Mouse (Mus musculus) CD4-positive, CD25-positive, alpha-beta regulatory T cell, adult 4 months (primary cell): Measurements from ENCODE around the gene Wrap73. TPM values are rescaled to one million over a fixed set of nuclear protein-coding genes. Genes with fewer than 3 reads are reported as not detected.

Experiments used
- ATAC-seq: one replicate; pipeline ENCODE4 v1.8.0; 2017
- polyA plus RNA-seq, 2 experiments: library from polyadenylated mRNA; unstranded; fragments of 100-300 nt; shearing (Covaris generic); gene quantifications; one replicate each; pipeline ENCODE4 v1.2.1; 2017

Gene Wrap73
- polyA plus RNA-seq, 2 experiments from 2014 or later = 27.0 to 28.9 TPM

- no peak for ATAC-seq
These were observed 42.8 kb downstream of the Wrap73 start for GRCm38 (mm10) chr4:154185001-154185400.

DNA sequence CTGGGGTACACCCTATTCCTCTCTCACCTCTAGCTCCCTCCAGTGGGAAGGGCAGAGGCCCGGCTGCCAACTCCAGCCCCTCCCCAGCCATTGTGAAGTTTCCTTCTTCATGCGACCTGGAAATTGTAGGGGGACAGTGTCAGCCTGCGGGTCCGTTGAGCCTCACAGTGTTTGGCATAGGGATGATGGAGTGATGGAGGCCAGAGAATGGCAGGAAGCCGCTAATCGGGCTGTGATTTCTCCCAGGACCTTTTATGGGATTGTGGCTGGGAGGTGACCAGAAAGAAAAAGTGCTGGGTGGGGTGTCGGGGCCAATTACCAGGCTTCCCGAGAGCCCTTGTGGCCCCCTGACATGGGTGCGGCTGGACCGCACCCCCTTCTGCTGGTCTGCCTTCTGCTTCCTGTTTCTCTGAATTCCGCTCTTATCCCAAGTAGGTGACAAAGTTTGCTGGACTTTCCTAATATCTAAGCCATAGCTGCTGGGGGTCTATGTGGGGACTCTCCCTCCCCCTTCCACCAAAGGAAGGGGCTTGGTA lies 43.9 kb downstream of the Wrap73 start:
- ATAC-seq = no peak

DNA sequence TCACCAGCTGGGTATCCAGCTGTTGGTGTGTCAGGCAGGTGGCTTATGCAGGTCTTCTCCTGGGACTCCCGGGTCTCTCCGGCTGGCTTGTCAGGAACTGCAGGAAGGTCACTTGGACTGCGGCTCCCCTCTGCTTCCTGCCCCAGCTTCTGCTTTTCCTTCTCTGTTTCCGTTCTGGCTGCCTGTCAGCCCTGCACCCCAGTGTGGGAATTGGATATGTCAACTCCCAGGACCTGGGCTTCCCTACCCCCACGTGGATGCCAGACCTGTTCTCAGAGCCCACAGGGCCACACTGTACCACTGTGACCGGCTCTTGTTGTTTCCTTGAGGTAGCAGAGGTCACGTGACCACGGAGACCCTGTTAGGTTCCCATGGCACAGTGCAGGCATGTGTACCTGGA lies 46.8 kb downstream of the Wrap73 start:
- ATAC-seq = no peak

DNA sequence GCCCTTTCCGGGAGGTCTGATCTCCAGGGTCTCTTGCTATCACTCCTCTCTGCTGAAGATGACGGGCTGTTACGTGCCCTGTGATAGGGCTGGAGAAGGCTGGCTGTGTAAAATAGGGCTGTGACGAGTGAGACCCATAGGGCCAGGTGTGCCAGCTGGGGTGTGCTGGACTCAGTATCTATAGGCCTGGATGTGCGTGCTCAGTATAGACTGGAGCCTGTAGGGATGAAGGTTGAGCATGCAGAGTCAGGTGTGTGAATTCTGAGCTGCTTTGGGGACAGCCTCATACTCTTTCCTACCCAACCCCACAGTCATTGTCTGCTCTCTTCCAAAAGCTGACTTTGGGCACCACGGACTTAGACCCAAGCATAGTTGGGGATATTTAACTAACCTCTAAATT lies 55.8 kb downstream of the Wrap73 start:
- ATAC-seq = no peak

- no peak for ATAC-seq
These were observed 56.3 kb downstream of the Wrap73 start for GRCm38 (mm10) chr4:154198377-154198961.

- ATAC-seq = no peak
These were observed 59.3 kb downstream of the Wrap73 start for GRCm38 (mm10) chr4:154201511-154201910.

- ATAC-seq = no peak
These were observed 62.4 kb downstream of the Wrap73 start for GRCm38 (mm10) chr4:154204532-154204931.

GRCm38 (mm10) chr4:154205392-154205791 lies 63.2 kb downstream of the Wrap73 start:
- ATAC-seq = no peak

DNA sequence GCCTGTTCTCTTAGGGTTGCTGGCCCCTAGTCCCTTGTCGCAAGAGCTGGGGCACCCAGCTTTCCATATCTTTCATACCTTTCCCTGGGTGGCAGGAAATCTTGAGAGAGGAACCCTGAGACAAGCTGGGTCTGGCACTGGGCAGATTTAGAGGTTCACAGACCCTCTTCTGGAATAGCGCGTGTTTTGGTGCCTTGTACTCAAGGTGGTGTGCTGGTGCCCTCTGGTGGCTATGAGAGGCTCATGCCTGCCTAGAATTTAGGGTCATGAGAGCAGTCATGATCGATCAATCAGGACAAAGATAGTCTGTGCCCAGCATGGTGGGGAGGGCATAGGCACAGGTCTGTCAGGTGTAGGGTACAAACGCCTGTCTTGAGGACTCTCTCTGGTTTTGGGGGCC lies 65.1 kb downstream of the Wrap73 start:
- ATAC-seq = peak; percentile 41

- ATAC-seq = no peak
These were observed 66.9 kb downstream of the Wrap73 start for GRCm38 (mm10) chr4:154209054-154209453.

GRCm38 (mm10) chr4:154209825-154210224 lies 67.7 kb downstream of the Wrap73 start:
- no peak for ATAC-seq

GRCm38 (mm10) chr4:154211459-154211858 lies 69.3 kb downstream of the Wrap73 start:
- ATAC-seq = no peak

DNA sequence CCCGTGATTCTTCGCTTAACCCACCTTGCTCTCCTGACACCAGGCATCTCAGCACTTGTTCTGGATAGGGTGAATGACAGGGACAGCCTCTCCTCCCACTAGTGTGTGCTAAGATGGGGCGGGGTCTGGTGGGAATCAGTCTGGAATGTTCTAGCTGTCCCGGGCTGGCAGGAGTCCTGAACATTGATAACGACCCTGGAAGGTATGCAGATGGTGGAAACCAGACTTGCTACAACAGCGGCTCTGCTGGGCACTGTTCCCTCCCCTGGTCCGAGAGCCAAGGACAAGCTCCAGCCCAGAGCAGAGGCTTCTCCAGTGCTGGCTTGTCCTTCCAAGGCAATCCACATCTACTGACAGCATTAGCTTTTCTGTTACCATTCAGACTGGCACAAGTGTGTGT lies 71.4 kb downstream of the Wrap73 start:
- no peak for ATAC-seq

- ATAC-seq = no peak
These were observed 71.9 kb downstream of the Wrap73 start for GRCm38 (mm10) chr4:154214075-154214474.

Other genes with a start within 250 kb of the Wrap73 start
- gene A430005L14Rik, start 185.1 kb upstream of the Wrap73 start, polyA plus RNA-seq = 100 to 1,000 TPM; 103 to 106 TPM
- 10 to 100 TPM; 14.8 to 23.5 TPM for gene Dffb, start 167.2 kb upstream of the Wrap73 start, polyA plus RNA-seq
- 1 to 10 TPM; 2.7 to 3.1 TPM for gene Cep104, start 167.2 kb upstream of the Wrap73 start, polyA plus RNA-seq
- gene Lrrc47, start 130.6 kb upstream of the Wrap73 start, polyA plus RNA-seq = 1 to 10 TPM; 4.6 to 7.3 TPM
- gene Smim1, start 116.1 kb upstream of the Wrap73 start, polyA plus RNA-seq = under 1 TPM; 0.12 to 0.65 TPM
- not detected for gene Ccdc27, start 99.7 kb upstream of the Wrap73 start, polyA plus RNA-seq
- gene Trp73, start 2.2 kb upstream of the Wrap73 start, polyA plus RNA-seq = not detected
- 10 to 100 TPM; 11.4 to 28.4 TPM for gene Tprgl, start 18.3 kb downstream of the Wrap73 start, polyA plus RNA-seq
- not detected for gene Megf6, start 28.4 kb downstream of the Wrap73 start, polyA plus RNA-seq
- under 1 TPM in 1 of 2 experiments, not detected in 1; 0.39 TPM for gene Arhgef16, start 159.3 kb downstream of the Wrap73 start, polyA plus RNA-seq
- not detected for gene B230104I21Rik, start 193.8 kb downstream of the Wrap73 start, polyA plus RNA-seq